Mouse (Mus musculus): ENCODE data around the gene Fbxl20.

DNA sequence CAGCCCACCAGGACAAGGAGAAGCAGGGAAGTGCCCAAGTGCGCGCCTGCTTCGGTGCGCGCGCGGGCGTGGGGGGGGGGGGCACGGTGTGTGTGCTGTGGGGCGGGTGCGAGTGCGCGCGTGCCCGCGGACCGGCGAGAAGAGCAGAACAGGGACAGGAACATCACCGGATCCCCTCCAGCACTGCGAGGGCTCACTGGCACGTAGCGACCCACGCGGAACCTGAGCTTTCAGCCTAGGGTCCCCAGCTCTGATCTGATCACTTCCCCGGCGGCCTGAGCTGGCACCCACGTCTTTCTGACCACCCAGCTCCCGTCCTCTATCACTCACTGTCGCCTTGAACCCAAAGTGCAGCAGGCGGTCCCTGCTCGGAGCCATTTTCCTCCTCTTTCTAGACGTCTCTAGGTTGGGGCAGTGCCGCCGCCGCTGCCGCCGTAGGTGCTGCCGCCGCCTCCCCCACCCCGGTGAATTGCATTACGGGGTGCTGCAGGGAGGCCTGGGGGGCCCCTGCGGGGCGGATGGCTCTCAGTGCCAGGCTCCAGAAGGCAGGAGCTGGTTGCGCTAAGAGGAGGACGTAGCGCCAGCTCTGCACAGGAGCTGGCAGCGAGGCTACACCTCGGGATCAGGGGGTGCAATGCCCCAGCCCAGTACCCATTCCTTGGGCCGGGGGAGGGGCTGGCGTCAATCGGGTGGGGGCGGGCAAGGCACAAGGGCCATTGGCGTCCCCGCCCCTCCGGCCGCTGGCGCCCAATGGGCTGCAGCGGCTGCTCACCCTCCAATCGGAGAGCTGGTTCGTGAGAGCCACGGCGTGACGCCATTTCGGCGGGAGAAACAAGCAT is at the start of gene Fbxl20:
- TF ChIP-seq CTCF (IDR thresholded peaks at IDR 0.05), result no peak
- no peak for TF ChIP-seq EP300 (IDR thresholded peaks at IDR 0.05)

All from lung, postnatal 0 days (tissue).